Mouse (Mus musculus): ENCODE results near the gene Dync1li1.

- TF ChIP-seq CTCF (IDR thresholded peaks at IDR 0.05; ENCODE audit: borderline replicate concordance, insufficient read depth, low read depth, low read length) (no peak), POLR2A (IDR thresholded peaks at IDR 0.05; ENCODE audit: borderline replicate concordance, insufficient read depth, low read length) (no peak)
Measured at GRCm38 (mm10) chr9:114767030-114767429, 78.4 kb downstream of the Dync1li1 start.

Measured in cerebellum, adult 2 months (tissue).